Mouse (Mus musculus) left cerebral cortex, adult 2 months (tissue): ENCODE data around the gene Ttll3. TPM values are rescaled to one million over a fixed set of nuclear protein-coding genes. Genes with fewer than 3 reads are reported as not detected.

Experiments used
- DNase-seq, 2 experiments: peaks; one replicate each; pipeline ENCODE4 v3.0.0; 2021 to 2022; ENCODE audit warnings: low spot score in 2 of 2, mixed read lengths in 1 of 2; ENCODE audit errors: extremely low spot score in 1 of 2
- H3K27ac ChIP-seq: fragments of 200-600 bp; 2 replicates; pipeline ENCODE4 v1.8.1; 2022
- H3K4me3 ChIP-seq: fragments of 200-600 bp; 2 replicates; pipeline ENCODE4 v1.8.1; 2022
- CTCF ChIP-seq: fragments of 200-600 bp; IDR thresholded peaks from 2 replicates; pipeline ENCODE4 v1.8.1; 2022; ENCODE audit warnings: antibody characterized with exemption, mild to moderate bottlenecking, moderate library complexity
- intact Hi-C: fragments of 180-260 bp; cut with DNase I; formaldehyde crosslinking; loops from one replicate; pipeline ENCODE4 v1.15.1; 2025
- long read RNA-seq, 2 experiments: library from polyadenylated mRNA; stranded (forward); transcript quantifications; one replicate each; pipeline ENCODE4 v2.0.0; 2021; ENCODE audit warnings: borderline mapping rate in 2 of 2
- total RNA-seq, 2 experiments: library from RNA; stranded (reverse); gene quantifications; 2 replicates each; pipeline ENCODE4 v1.2.3; 2021

Gene Ttll3
- total RNA-seq: 10 to 100 TPM; 12.2 to 17.8 TPM
- long read RNA-seq, experiment 1, partial matches to known transcripts: 1 of 5 reads
- long read RNA-seq, experiment 1, other reads (novel, unspliced or antisense): 4 of 5 reads
- long read RNA-seq, experiment 2, partial matches to known transcripts: 1 of 6 reads
- long read RNA-seq, experiment 2, other reads (novel, unspliced or antisense): 5 of 6 reads

- Histone ChIP-seq H3K4me3 (no peak within 1 kb of the TSS), H3K27ac (no peak within 1 kb of the TSS)
- intact Hi-C loops: no loop called here
- no peak for TF ChIP-seq CTCF
- no peak for DNase-seq
Measured at GRCm38 (mm10) chr6:113388960-113389359, at the start of gene Ttll3. Ttll3 (plus strand) TSS chr6:113389260.

- DNase-seq: no peak
- TF ChIP-seq CTCF: no peak
- intact Hi-C loops: no loop called here
- Histone ChIP-seq H3K4me3 (peak overlapping the region; percentile 87), H3K27ac (peak overlapping the region; percentile 79)
Measured at GRCm38 (mm10) chr6:113341574-113341973, 47.5 kb upstream of the Ttll3 start.

GRCm38 (mm10) chr6:113342297-113342696 lies 46.8 kb upstream of the Ttll3 start:
- H3K27ac ChIP-seq: peak overlapping the region; percentile 96
- intact Hi-C loops: no loop called here
- H3K4me3 ChIP-seq: peak overlapping the region; percentile 87
- no peak for TF ChIP-seq CTCF
- no peak for DNase-seq

DNA sequence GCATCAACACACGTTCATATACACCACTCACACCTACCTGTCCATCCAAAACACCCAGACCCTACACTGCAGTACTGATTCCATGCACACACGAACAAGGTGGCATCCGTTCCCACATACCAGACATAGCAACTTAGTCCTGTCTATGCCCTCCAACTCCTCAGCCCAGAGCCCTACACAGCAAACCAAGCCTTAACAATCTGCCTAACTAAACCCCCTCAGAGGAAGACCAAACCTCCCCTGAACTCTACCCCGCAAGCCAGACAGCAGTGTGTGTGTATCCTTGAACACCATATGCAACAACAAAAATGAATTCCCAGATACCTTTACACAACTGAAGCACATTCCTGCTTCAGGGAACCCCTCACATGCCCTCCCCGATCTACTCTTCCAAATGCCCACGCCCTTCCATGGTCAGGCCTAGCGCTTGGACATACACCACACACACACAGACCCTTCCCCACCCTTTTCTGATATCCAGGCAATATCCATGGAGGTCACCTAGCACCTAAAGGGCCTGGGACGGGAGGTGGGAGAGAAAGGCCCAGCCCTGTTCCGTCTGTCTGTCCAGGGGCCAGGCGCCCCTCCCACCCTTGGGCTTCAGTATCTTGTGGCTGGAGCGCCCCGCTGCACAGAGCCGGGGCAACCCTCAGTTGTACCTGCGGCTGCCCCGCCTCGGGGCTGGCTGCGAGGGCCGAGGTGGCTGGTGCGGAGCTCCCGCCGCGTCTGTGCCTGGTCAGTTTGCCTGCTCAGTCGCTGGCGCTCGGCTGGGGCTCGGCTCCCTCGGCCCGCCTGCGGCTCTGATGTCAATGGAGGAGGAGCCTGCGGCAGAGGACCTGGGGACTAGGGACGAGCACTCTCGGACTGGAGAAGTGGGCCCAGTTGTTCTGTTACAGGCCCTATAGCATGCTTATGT lies 45.6 kb upstream of the Ttll3 start, which contains the start of gene Camk1:
Gene Camk1, minus strand, starts transcription at position 808 of the 916 bp plus-strand sequence.
- Histone ChIP-seq H3K27ac (peak within 1 kb of the TSS; percentile 96), H3K4me3 (peak within 1 kb of the TSS; percentile 87)
- DNase-seq: peak; percentile 77 to 79
- no peak for TF ChIP-seq CTCF
- intact Hi-C loops: loop anchor here (2.0 kb wide), 1 partner anchor 33 kb away; the partner anchor contains the start of gene Tada3

- no peak for DNase-seq
- no peak for TF ChIP-seq CTCF
- Histone ChIP-seq H3K27ac (peak overlapping the region; percentile 96), H3K4me3 (peak overlapping the region; percentile 87)
- intact Hi-C loops: loop anchor here (2.0 kb wide), 1 partner anchor 32 kb away; the partner anchor contains the start of gene Tada3
Measured at GRCm38 (mm10) chr6:113344321-113344720, 44.7 kb upstream of the Ttll3 start.

DNA sequence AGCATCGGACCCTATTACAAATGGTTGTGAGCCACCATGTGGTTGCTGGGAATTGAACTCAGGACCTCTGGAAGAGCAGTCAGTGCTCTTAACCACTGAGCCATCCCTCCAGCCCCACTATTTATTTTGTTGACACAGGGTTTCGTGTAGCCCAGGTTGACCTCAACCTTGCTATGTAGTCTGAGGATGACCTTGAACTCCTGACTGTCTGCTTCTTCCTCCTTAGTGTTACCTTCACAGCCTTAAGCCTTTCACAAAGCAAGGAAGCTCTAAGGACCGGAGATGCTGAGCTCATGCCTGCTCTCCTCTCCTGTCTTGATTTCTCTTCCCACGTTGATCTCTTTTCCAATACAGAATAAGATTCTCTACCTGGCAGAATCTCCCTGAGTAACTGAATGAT lies 42.2 kb upstream of the Ttll3 start:
- no peak overlapping the region for H3K4me3 ChIP-seq
- H3K27ac ChIP-seq: no peak overlapping the region
- no peak for DNase-seq
- TF ChIP-seq CTCF: no peak
- intact Hi-C loops: no loop called here

- no peak for DNase-seq
- H3K4me3 ChIP-seq: no peak overlapping the region
- TF ChIP-seq CTCF: no peak
- H3K27ac ChIP-seq: no peak overlapping the region
- intact Hi-C loops: no loop called here
Measured at GRCm38 (mm10) chr6:113350538-113350937, 38.5 kb upstream of the Ttll3 start.

GRCm38 (mm10) chr6:113351161-113351560 lies 37.9 kb upstream of the Ttll3 start:
- Histone ChIP-seq H3K4me3 (no peak overlapping the region), H3K27ac (no peak overlapping the region)
- intact Hi-C loops: no loop called here
- no peak for TF ChIP-seq CTCF
- DNase-seq: no peak

DNA sequence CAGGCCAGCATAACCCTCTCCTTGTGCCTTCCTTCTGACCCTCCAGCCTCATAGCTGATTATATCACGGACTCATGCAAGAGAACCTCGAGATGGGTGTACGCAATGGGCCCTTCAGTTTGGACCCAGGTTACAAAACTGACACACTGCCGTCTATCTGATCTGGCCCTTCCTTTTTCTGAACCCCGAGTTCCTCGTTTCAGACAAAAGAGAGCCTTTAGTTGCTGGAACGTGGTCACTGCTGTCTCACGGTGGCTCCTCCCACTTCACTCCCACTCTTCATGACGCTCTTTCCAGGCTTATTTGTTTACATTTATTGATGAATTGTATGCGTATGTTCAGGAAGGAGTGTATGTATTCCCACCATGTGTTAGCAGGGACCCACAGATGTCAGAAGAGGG lies 37.4 kb upstream of the Ttll3 start:
- H3K4me3 ChIP-seq: no peak overlapping the region
- no peak overlapping the region for H3K27ac ChIP-seq
- intact Hi-C loops: no loop called here
- no peak for DNase-seq
- no peak for TF ChIP-seq CTCF

- intact Hi-C loops: no loop called here
- no peak for TF ChIP-seq CTCF
- no peak overlapping the region for H3K27ac ChIP-seq
- H3K4me3 ChIP-seq: no peak overlapping the region
- DNase-seq: no peak
Measured at GRCm38 (mm10) chr6:113352820-113353219, 36.2 kb upstream of the Ttll3 start.

DNA sequence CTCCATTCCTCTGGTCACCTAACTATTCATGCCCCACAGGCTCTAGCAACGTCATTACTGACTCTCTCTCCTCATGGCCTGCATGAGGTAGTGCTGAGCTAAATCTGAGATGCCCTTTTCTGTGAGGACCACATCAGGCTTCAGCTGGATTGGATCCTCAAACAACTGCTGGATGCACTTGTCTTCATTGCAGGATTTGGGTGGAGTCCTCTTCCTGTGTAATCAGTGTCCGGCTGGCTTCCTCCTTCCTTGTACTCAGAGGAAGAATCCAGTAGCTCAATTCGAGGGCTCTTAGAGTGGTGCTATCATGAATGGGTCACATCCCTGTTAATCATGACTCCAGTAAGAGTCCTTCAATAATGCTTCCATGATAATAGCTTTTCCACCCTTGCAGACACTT lies 35.4 kb upstream of the Ttll3 start:
- Histone ChIP-seq H3K4me3 (no peak overlapping the region), H3K27ac (no peak overlapping the region)
- intact Hi-C loops: no loop called here
- TF ChIP-seq CTCF: no peak
- no peak for DNase-seq

GRCm38 (mm10) chr6:113361476-113361875 lies 27.6 kb upstream of the Ttll3 start:
- Histone ChIP-seq H3K27ac (no peak overlapping the region), H3K4me3 (no peak overlapping the region)
- TF ChIP-seq CTCF: no peak; the same call in 1 of the 2 replicates
- no peak for DNase-seq
- intact Hi-C loops: no loop called here
